Mouse (Mus musculus): ENCODE data around the gene Ugt1a7c.
"Not testable (repeated sequence)": the region's sequence is repeated elsewhere in the genome, so short reads cannot be mapped to it uniquely, and the experiment has no call there.

Ugt1a7c gene

GRCm38 (mm10) chr1:88105656-88106055, 10.8 kb downstream of the Ugt1a7c start:
- in situ Hi-C loops (cut with MboI; ENCODE audit: low pct_unique_long_range_greater_than_20kb in 1 of 2, low sequenced_read_pairs in 2 of 2, unreplicated experiment in 1 of 2), result no loop called here

GRCm38 (mm10) chr1:88109027-88109557, 14.2 kb downstream of the Ugt1a7c start:
- in situ Hi-C loops (cut with MboI; ENCODE audit: low pct_unique_long_range_greater_than_20kb in 1 of 2, low sequenced_read_pairs in 2 of 2, unreplicated experiment in 1 of 2), result not testable (repeated sequence)

- in situ Hi-C loops (cut with MboI; ENCODE audit: low pct_unique_long_range_greater_than_20kb in 1 of 2, low sequenced_read_pairs in 2 of 2, unreplicated experiment in 1 of 2), result not testable (repeated sequence)
Observed at GRCm38 (mm10) chr1:88109604-88110003, 14.7 kb downstream of the Ugt1a7c start.

GRCm38 (mm10) chr1:88112769-88113168, 17.9 kb downstream of the Ugt1a7c start:
- in situ Hi-C loops (cut with MboI; ENCODE audit: low pct_unique_long_range_greater_than_20kb in 1 of 2, low sequenced_read_pairs in 2 of 2, unreplicated experiment in 1 of 2), result not testable (repeated sequence)

DNA sequence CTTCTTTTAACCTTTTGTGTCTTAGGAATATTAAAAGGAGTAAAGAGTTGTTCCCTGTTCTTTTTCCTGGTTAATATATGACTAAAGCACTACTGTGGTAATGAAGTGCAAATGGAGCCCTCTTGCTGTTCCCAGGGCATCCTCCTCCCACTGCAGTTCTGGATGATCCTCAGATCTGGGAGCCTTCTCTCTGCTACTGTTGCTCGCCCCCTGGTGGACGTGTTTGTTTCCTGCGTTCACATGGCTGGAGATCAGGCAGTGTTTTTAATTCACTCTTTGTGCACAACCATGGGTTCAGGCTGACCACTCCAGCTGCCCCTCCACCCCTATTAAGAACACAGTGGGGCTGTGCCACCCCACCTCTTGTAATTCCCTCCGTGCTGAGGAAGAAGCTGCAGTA, 25.7 kb downstream of the Ugt1a7c start:
- in situ Hi-C loops (cut with MboI; ENCODE audit: low pct_unique_long_range_greater_than_20kb in 1 of 2, low sequenced_read_pairs in 2 of 2, unreplicated experiment in 1 of 2), result not testable (repeated sequence)

DNA sequence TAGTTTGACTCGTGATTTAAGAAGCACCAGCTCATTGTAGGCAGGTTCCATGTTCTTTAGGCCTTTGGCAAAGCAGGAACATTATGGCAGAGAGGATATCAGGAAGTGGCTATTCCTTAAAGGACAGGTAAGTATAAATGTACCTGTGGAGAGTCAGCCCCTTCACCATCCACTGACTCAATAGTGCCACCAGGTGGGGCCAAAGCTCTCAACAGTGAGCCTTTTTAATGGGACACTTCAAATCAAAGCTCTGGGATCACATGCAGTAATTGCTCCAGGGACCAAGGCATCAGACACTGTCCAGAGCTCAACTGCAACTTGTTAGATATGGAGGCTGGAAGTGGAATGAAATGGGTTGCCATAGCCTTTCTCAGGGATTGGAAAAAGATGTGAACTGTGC, 26.7 kb downstream of the Ugt1a7c start:
- in situ Hi-C loops (cut with MboI; ENCODE audit: low pct_unique_long_range_greater_than_20kb in 1 of 2, low sequenced_read_pairs in 2 of 2, unreplicated experiment in 1 of 2), result not testable (repeated sequence)

- in situ Hi-C loops (cut with MboI; ENCODE audit: low pct_unique_long_range_greater_than_20kb in 1 of 2, low sequenced_read_pairs in 2 of 2, unreplicated experiment in 1 of 2), result not testable (repeated sequence)
Observed at GRCm38 (mm10) chr1:88125827-88126360, 31.0 kb downstream of the Ugt1a7c start.

- in situ Hi-C loops (cut with MboI; ENCODE audit: low pct_unique_long_range_greater_than_20kb in 1 of 2, low sequenced_read_pairs in 2 of 2, unreplicated experiment in 1 of 2), result not testable (repeated sequence)
Observed at GRCm38 (mm10) chr1:88129091-88129490, 34.2 kb downstream of the Ugt1a7c start.

DNA sequence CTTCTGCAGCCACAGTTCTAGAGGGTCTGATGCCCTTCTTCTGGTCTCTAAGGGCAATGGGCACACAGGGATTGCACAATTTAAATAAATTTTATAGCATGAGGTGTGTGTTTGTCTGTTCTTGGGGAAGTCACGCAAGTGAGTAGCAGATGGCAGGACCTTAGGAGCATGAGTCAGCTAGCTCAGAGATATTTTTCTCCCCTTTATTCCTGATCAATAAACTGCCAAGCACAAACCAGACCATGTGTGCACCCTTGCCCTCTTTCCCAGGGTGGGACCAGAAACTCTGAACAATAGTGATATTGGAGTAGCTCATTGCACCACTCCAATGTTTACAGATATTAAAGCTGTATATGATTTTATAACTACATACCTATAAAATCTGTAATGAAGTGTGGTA, 35.4 kb downstream of the Ugt1a7c start:
- in situ Hi-C loops (cut with MboI; ENCODE audit: low pct_unique_long_range_greater_than_20kb in 1 of 2, low sequenced_read_pairs in 2 of 2, unreplicated experiment in 1 of 2), result not testable (repeated sequence)

GRCm38 (mm10) chr1:88133908-88134456, 39.1 kb downstream of the Ugt1a7c start:
- in situ Hi-C loops (cut with MboI; ENCODE audit: low pct_unique_long_range_greater_than_20kb in 1 of 2, low sequenced_read_pairs in 2 of 2, unreplicated experiment in 1 of 2), result no loop called here

DNA sequence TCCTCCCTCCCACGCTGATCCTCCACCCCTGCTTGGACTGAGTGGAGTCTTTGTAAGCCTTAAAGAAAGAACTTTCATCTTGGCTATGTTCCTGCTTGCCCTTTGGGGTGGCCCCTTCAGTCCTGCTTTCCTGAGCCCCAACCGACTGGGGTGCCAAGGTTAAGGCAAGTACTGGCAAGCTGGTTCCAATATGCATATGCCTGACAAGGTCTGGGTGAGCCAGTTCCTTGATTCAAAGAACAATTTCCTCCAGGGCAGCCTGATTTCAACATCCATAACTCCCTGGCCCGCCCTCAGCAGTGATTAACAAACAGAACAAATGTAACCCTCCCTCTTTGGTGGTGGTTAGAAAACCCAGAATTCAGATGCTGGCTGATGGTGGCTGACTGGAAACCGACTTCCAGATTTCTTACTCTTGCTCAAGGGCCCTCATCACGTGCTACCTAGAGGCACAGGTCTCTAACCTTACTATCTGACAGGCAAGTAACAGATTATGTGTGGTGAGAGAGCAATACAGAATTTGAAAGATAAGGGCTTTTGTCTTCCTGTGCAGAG, 39.7 kb downstream of the Ugt1a7c start, which contains the start of gene Ugt1a6a:
Gene Ugt1a6a (plus strand): TSS at position 353 of the 555 bp plus-strand sequence.
- in situ Hi-C loops (cut with MboI; ENCODE audit: low pct_unique_long_range_greater_than_20kb in 1 of 2, low sequenced_read_pairs in 2 of 2, unreplicated experiment in 1 of 2), result loop anchor here in 1 of 2 experiments (5.0 kb wide), 1 partner anchor 32 kb away; the partner anchor contains the start of gene Ugt1a6b

DNA sequence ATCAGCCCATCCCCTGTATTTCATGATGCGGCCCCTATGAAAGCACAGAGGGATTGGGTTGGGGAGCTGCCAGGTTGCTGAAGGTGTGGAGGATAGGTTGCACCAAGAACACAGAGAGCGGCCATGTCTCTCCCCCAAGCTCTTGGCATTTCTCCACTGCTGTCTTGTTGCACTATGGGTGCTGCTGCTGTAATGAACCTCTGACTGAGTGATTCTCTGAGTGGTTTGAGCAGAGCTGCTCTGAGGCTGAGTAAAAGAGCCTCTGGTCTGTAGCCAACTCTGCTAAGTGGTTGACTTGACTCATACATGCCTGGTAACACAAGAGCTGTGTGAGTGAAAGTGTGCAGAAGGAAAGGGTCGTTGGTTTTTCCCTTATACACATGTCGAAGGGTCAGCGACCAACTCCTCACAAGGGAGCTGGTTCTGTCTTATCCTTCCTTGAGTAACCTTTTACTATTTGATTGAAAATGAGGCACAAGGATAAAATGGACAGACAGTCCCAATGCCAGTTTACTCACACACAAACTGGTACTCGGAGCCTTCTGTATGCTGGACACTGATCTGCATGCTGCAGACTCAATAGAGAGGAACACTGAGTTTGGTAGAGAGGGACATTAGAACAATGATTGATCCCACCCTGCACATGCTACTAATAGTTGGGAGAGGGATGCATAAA, 40.5 kb downstream of the Ugt1a7c start:
- in situ Hi-C loops (cut with MboI; ENCODE audit: low pct_unique_long_range_greater_than_20kb in 1 of 2, low sequenced_read_pairs in 2 of 2, unreplicated experiment in 1 of 2), result loop anchor here in 1 of 2 experiments (5.0 kb wide), 1 partner anchor 33 kb away; the partner anchor contains the start of gene Ugt1a6b

DNA sequence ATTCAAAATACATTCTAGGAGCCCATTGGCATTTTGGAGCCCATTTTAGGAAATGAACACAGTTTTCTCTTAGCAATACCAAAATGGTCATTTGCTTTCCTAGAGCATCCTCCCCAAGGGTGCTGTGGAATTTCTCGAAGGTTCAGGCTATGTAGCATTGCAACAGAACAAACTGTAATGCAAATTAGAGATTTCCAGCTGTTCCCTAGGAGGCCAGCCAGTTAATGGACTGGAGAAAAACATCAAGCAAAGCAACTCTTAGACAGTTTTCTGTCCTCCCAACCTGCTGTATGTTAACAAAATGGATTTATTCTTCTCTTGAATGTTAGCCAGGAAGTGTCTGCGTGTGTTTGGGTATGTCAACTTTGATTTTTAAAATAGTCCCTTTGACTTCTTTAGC, 41.8 kb downstream of the Ugt1a7c start:
- in situ Hi-C loops (cut with MboI; ENCODE audit: low pct_unique_long_range_greater_than_20kb in 1 of 2, low sequenced_read_pairs in 2 of 2, unreplicated experiment in 1 of 2), result loop anchor here in 1 of 2 experiments (5.0 kb wide), 1 partner anchor 34 kb away; the partner anchor contains the start of gene Ugt1a6b

DNA sequence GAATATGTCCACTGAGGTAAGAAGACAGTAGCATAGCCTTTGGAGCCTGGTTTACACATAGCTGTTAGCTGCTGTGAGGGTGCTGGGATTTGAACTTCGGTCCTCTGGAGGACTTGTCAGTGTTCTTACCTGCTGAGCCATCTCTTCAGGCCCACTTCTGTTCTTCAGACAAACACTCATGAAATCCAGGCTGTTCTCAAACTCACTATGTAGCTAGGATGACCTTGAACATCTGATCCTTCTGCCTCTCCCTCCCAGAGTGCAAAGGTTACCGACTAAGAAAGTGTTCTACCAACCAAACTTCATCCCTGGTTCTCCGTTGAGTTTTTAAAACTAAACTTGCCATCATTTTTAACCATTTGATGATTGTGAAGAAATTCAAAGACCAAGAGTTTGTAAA, 42.4 kb downstream of the Ugt1a7c start:
- in situ Hi-C loops (cut with MboI; ENCODE audit: low pct_unique_long_range_greater_than_20kb in 1 of 2, low sequenced_read_pairs in 2 of 2, unreplicated experiment in 1 of 2), result loop anchor here in 1 of 2 experiments (5.0 kb wide), 1 partner anchor 35 kb away; the partner anchor contains the start of gene Ugt1a6b

DNA sequence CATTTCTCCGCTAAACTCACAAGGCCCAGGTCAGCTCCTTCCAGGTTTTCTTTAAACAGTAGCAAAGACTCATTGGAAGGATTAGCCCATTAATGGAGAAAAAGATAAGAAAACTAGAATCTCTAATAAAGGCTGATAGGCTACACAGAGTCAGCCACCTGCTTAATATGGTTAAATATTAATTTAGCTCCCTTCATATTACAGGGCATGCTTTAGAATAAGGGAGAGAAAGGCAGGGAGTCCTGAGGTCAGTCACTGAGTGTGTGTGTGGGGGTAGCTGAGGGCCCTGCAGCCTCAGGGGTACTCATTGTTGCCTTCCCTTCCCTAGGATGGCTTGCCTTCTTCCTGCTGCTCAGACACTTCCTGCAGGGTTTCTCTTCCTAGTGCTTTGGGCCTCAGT, 43.3 kb downstream of the Ugt1a7c start:
- in situ Hi-C loops (cut with MboI; ENCODE audit: low pct_unique_long_range_greater_than_20kb in 1 of 2, low sequenced_read_pairs in 2 of 2, unreplicated experiment in 1 of 2), result loop anchor here in 1 of 2 experiments (5.0 kb wide), 1 partner anchor 36 kb away; the partner anchor contains the start of gene Ugt1a6b

GRCm38 (mm10) chr1:88140492-88140891, 45.6 kb downstream of the Ugt1a7c start:
- in situ Hi-C loops (cut with MboI; ENCODE audit: low pct_unique_long_range_greater_than_20kb in 1 of 2, low sequenced_read_pairs in 2 of 2, unreplicated experiment in 1 of 2), result not testable (repeated sequence)

DNA sequence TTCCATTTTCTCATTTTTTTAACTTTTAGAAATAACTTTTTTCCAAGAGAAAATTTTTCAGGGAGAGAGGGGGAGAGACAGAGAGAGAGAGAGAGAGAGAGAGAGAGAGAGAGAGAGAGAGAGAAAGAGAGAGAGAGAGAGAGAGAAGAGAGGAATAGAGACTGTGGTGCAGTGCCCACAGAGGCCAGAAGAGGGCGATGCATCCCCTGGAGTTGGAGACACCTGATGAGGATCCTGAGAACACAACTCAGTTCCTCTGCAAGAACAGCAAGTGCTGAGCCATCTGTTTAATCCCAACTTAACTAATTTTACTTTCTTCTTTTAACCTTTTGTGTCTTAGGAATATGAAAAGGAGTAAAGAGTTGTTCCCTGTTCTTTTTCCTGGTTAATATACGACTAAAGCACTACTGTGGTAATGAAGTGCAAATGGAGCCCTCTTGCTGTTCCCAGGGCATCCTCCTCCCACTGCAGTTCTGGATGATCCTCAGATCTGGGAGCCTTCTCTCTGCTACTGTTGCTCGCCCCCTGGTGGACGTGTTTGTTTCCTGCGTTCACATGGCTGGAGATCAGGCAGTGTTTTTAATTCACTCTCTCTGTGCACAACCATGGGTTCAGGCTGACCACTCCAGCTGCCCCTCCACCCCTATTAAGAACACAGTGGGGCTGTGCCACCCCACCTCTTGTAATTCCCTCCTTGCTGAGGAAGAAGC, 49.3 kb downstream of the Ugt1a7c start:
- in situ Hi-C loops (cut with MboI; ENCODE audit: low pct_unique_long_range_greater_than_20kb in 1 of 2, low sequenced_read_pairs in 2 of 2, unreplicated experiment in 1 of 2), result not testable (repeated sequence)

- in situ Hi-C loops (cut with MboI; ENCODE audit: low pct_unique_long_range_greater_than_20kb in 1 of 2, low sequenced_read_pairs in 2 of 2, unreplicated experiment in 1 of 2), result not testable (repeated sequence)
Observed at GRCm38 (mm10) chr1:88145278-88145677, 50.4 kb downstream of the Ugt1a7c start.
